Mouse (Mus musculus) inflammation-experienced regulatory T-cells, adult 6 months (primary cell): ENCODE results near the gene Gm28230. TPM values are rescaled to one million over a fixed set of nuclear protein-coding genes. Genes with fewer than 3 reads are reported as not detected.

ENCODE experiments used
- ATAC-seq: one replicate; pipeline ENCODE4 v1.8.0; 2017
- polyA plus RNA-seq, 3 experiments: library from polyadenylated mRNA; unstranded; fragments of 100-300 nt; shearing (Covaris generic); gene quantifications; one replicate each; pipeline ENCODE4 v1.2.1; 2017

The Gm28230 gene
- polyA plus RNA-seq, 3 experiments from 2014 or later: not detected

DNA sequence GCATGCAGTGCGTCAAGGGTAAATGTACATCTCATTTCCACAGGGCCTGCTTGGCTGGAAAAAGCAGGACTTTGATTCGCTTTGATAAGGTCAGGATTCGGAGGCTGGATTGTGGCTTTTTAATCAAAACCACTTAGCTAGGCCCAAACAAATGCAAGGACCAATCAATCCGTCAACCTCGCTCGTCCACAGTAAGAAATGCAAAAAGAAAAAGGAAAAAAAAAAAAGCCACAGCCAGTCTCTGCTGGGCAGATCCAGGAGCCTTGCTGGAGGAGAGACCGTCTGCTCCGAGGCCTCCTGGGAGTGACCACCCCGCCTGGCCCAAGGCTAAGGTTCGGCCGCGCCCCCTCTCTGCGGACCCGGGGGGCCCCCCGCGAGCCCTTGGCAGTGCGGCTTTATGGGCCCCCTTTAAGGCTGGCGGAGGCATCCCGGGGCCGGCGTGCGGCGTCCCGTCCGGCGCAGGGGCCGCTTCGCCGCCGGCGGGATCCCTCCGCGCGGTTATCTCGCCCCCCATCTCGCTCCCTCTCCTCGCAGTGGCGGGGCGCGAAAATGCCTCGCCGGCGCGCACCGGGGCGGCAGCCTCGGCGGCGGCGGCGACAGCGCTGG is 22.0 kb upstream of the Gm28230 start, which contains the start of gene Hoxd8:
Gene Hoxd8, plus strand, starts transcription at position 223 of the 606 bp plus-strand sequence.
- no peak for ATAC-seq

- ATAC-seq: peak; percentile 16
Measured at GRCm38 (mm10) chr2:74704999-74705466, 21.5 kb upstream of the Gm28230 start.

DNA sequence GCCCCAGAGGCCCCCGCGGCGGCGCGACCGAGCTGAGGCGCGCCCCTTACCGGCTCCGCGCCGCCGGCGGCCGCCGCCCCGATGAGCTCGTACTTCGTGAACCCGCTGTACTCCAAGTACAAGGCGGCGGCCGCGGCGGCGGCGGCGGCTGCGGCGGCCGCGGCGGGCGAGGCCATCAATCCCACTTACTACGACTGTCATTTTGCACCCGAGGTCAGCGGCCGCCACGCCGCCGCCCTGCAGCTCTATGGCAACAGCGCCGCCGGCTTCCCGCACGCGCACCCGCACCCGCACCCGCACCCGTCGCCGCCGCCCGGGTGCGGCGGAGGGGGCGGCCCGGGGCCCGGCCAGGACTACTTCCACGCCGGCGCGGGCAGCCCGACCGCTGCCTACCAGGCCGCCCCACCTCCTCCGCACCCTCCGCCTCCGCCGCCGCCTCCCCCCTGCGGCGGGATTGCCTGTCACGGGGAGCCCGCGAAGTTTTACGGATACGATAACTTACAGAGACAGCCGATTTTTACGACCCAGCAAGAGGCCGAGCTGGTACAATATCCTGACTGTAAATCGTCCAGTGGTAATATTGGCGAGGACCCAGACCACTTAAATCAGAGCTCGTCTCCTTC is 20.9 kb upstream of the Gm28230 start:
- peak; percentile 33 for ATAC-seq

- no peak for ATAC-seq
Measured at GRCm38 (mm10) chr2:74706393-74706960, 20.1 kb upstream of the Gm28230 start.

DNA sequence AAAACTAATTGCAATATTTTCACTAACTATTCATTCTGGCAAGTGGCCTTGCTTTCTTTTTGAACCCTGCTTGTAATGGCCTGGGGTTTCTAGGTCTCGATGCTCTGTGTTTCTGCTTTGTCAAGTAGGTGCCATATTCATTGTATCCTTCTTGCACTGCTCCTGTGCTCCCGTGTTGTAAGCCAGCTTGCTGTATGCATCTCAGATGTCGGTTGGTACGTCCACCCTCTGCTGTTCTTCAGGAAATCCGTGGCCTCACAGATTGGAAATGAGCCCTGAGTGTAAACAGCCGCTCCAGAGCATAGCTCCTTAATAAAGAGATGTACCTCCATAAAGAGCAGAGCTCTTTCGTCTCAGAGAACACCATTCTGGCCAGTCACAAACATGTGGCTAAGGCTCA is 18.9 kb upstream of the Gm28230 start:
- no peak for ATAC-seq

DNA sequence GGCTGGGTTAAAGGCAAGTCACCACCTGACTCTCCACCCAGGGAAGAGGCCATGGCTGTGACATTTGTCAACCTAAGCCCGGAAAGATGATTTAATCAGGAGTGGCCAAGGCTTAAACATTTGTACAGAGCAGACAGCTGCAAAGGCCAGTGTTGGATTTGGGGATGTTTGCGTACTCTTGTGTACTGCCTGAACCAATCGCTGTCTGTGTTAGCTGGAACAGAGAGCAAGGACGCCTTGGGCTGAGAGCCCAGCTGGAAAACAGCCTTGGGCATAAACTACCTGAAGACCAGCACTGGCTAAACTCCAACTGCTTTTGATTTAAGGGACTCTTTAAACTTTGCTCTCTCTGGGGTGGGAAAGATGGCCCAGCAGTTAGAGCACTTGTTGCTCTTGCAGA is 17.9 kb upstream of the Gm28230 start:
- no peak for ATAC-seq

DNA sequence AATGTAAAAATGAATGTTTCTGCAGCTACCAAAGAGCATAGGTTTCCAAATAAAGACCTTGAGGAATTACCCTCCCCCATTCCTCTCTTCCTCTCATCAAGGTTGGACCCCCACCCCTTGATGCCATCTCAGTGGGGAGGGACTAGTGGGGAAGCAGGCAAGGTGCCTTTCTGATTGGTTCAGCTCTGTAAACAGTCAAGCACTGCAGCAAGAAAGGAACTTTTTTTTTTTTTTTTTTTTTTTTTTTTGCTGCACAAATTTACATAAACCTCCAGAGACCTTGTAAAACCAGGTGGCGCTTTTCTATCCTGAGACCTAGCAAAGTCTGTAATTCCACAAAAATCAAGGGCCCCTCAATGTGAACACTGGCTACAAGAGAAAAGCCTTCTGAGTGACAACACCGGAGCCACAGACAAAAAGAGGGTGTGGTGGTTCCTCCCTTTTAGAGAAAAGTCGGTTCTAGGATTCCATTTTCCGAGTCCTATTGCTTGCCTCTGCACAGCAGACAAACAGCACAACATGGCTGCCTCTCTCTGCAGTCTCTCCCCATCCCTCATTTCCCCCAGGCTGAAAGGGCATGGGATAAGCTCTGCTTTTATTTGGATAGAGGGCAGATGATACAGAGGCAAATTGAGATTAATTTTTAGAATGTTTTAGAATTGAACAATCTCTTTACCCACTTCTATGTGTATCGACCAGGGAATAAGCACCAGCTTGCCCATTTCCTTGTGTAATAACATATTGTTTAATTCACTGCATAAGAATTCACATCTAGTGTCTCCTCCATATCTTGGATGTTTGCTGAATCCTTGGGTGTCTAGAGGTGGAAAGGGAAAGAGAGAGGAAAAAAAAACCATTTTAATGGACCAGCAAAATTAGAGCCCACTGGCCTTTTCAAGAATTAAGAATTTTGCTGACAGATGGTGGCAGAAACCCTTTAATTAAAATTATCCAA is 16.8 kb upstream of the Gm28230 start:
- ATAC-seq: no peak

- ATAC-seq: no peak
Measured at GRCm38 (mm10) chr2:74710929-74711543, 15.5 kb upstream of the Gm28230 start.

DNA sequence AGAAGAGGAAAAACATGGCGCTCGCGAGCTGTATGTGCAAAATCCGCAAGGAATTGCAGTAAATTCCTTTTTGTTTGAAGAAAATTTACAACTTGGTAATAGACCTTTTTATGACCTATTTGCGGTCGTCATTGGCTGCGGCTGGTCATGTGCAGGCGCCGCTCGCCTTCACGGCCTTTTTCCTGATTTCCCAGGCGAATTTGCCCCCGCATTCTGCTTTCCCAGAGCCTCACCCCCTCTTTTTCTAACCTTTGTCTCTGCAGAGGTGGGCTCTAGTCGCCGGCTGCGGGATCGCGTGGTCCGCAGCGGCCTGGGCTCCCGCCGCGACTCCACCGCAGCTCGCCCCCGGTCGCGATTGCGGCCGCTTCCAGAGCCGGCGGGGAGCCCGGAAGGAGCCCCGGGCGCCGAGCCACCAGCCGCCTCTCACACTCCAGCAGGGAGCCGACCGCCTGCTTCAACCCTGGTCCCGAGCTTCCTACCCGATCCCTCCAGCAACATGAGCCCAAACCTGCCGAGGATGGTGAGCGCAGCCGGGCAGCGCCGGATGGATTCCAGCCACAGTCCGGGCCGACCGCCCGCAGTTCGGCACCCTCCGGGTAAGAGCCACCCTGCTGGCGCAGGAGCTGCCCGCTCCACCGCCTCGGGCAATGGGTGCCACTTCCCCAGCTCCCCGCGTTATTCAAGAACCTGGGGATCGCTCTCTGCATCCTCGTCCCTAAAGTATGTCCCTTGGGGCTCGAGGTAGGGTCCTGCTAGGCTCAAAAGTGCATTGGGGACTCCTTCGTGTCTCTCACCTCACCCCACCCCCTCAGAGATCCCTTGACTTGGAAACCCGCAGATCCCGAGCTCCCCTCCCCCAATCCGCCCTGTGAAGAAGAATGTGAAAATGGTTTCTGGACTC is 14.6 kb upstream of the Gm28230 start, which contains the start of the genes Hoxd3 and Hoxd4:
Gene Hoxd3, plus strand, starts transcription at position 207 of the 901 bp plus-strand sequence.
Gene Hoxd4, plus strand, starts transcription at position 209 of the 901 bp plus-strand sequence.
- ATAC-seq: no peak

GRCm38 (mm10) chr2:74713239-74714150 is 13.0 kb upstream of the Gm28230 start:
- no peak for ATAC-seq

- no peak for ATAC-seq
Measured at GRCm38 (mm10) chr2:74714156-74714789, 12.3 kb upstream of the Gm28230 start.

- no peak for ATAC-seq
Measured at GRCm38 (mm10) chr2:74714881-74715280, 11.6 kb upstream of the Gm28230 start.

DNA sequence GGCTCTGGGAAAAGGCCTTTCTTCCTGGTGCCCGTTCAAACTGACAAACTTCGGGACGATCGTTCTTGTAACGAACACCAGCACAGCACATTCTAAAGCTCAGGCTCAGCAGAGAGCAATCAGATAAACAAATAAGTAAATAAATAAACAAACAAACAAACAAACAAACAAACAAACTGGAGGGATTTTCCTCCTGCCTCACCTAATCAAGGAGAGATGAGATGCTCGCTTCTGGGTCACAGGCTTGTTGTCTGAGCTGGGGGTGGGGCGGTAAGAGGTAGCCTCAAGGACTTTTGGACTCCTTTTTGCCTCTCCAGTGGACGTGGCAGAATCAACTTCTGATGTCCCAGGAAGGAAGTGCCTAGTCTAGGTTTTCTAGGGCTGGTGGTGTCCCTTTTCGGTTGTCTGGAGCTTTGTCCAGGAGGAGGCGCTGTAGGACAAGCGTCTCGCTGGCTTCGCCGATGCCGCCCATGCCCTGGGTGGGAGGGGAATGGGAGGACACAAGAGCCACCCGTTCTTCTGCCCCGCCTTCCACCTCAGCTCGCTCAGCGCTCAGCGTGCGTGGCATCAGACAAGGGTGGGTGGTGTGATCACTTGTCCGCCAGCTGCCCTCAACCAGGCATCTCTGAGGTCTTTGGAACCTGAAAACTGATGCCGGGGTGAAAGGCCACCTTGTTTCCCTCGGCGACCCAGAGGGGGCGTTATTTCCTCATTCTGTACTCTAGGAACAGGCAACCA is 10.9 kb upstream of the Gm28230 start:
- ATAC-seq: peak; percentile 73

DNA sequence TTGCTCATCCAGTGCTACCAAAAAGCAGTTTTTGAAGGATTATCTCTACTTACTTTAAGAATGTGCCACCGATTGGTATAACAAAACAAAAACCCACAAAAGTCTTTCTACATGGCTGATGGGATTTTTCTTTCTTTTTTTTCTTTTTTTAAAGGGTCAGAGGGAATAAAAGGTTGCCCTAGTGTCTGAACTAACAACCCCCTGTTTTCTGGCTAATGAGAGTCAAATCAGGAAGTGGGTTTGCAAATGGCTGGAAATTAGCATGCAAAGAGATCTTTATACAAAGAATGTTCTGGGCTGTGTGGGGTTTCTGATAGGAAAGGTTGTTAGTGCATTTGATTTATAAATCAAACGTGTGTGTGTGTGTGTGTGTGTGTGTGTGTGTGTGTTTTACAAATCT is 6.1 kb upstream of the Gm28230 start:
- no peak for ATAC-seq

- no peak for ATAC-seq
Measured at GRCm38 (mm10) chr2:74720955-74721491, 5.5 kb upstream of the Gm28230 start.

DNA sequence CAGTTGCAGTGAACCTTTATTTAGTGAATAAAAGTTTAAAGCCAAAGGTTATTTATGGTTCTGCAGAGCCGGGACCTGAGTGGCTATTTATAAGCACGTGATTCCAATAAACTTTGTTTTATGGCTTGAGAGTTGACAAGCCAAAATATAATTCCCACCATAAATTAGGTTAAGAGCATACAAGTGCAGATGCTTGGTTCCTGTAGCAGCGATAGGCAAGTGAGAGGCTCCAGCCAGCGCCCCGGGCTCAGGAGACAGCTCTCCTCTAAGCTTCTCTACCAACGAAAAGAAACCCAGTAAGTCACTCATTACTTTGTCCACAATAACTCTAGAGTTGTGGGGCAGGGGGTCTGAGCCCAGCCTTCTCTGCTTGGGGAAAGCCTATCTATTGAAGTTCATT is 4.6 kb upstream of the Gm28230 start:
- ATAC-seq: no peak

DNA sequence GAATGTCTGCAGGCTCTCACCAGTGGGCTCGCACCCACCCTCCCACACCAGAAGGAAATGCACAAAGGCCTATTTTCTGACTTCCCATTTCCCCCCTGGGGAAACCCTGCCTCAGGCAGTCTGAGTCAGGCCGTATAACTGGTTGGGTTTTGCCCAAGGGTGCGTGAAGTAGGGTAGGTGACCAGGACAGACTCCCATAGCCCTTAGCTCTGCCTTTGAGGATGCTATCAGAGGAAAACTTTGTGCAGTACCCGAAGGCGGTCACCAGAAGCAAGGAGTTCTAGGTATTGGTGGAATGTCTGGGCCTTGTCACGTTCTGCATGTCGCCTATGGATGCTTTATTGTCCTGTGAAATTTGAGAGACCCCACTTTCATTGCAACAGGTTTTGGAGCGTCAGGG is 3.6 kb upstream of the Gm28230 start:
- no peak for ATAC-seq

GRCm38 (mm10) chr2:74724244-74725015 is 2.1 kb upstream of the Gm28230 start:
- ATAC-seq: no peak
